Mouse (Mus musculus) layer of hippocampus, adult 9-11 months (tissue): ENCODE results near the gene Mpig6b.

Source experiments
- DNase-seq: peaks from one replicate; pipeline ENCODE4 v3.0.0; 2022

Gene Mpig6b

DNA sequence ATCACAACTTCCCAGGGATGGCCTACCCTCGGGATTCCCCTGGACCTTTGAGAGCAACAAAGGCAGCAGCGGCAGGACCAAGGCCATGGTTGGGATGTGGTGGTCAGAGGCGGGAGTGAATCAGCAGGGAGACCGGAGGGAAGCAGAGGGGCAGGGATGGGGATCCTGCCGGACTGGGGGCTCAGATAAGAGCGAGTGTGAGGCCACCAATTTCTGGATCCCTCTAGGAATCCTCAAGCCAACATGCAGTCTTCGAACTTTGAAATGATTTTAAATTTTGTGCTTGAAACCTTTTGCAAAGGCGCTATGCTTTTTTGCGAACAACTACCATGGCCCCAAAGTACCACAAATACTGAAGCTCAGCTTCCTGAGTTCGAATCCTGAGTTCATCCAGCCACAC, at the start of gene Mpig6b:
Gene Mpig6b (minus strand): TSS at position 101 of the 400 bp plus-strand sequence.
- DNase-seq: no peak

DNA sequence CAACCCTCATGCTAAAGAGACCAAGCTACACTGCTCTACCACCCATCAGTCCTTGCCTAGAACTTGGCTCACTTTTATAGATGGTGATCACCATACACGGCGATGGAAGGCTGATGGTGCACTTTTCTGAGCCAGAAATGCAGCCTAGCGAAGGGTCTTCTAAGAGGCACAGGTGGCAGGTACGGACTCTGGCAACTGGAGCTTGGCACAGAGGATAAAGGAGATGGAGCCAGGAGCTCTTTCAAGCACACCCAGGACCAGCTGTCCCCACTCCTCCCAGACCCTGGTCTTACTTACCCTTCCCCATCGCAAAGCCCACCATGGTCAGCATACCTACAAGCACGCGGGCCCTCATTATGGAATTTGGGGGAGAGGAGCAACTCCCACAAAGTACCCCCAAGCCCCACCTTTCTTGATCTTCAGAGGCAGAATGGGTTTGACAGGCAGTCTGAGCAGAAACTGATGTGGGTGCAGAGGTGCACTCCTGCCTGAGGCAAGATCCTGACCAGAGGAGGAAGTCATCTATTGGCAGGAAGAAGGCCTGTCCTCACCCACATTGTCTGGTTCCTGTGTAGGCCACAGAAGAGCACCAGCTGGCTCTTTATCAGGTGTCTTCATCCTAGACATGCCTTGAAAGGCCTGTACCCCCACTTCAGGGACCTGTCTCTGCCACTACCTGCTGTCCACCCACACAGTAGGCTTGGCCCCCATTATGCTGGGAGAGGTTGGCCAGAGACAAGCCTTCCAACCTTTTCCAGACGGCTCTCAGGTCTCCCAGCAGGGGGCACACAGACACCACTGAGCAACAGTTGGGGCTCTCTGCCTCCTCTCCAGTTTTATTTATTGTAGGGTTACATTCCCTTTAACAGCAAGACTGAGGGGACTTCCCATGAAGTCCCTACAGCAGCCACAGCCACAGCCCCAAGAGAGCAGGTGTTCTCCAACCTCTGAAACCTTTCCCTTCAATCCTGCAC, 49.3 kb upstream of the Mpig6b start, which contains the start of gene Ly6g5b:
Gene Ly6g5b (minus strand): TSS at position 383 of the 974 bp plus-strand sequence.
- no peak for DNase-seq

DNA sequence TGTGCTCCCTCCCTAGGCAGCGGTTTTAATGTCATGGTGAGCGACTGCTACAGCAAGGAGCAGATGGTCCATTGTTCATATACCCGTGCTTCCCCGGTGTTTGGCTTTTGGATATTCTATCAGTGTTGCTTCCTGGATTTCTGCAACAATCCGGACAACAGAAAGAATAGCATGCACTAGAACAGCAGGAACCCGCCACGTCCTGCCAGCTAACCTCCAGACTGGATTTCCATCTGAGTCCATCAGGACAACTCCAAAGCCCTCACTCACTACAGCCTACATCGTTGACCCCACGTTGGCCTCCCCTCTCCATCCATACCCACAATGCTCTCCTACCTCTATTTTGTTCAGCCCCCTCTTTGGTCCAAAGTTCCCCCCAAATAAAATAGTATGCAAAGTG, 45.8 kb upstream of the Mpig6b start:
- no peak for DNase-seq

DNA sequence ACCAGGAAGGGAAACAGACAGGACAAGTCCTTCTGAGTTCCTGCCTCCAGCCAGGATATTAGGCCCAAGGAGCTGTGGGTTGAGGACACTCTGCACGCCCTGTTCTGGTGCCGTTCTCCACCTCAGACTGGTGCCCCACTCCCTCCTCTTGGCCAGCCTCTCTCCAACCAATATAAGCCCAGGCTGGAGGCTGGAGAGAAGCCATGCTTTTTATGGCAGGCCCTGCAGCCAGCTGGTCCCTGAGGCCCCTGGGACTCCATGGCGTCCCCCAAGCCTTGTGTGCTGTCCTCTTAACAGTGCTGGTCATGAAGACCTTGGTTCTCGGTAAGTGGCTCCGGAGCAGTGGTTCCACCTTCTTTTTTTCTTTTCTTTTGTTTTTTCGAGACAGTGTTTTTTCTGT, 42.1 kb upstream of the Mpig6b start, which contains the start of gene Ly6g5c:
Gene Ly6g5c (plus strand): TSS at position 183 of the 400 bp plus-strand sequence.
- DNase-seq: no peak

DNA sequence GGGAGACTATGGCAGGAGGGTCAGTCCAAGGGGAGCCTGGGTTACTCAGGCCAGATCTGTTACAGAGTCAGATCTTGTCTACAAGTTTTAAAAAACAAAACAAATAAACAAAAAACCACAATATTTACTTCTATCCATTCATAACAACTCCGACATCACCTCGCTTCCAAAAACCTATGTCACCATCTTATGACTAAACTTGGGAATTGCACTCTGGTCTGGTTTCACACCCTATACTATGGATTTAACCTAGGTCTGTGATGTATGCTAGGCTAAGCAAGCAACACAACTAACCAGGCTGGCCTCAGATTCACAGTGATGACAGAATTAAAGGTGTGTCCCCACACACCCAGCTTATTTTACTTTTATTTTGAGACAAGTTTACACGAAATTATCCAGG, 40.5 kb upstream of the Mpig6b start:
- DNase-seq: no peak

DNA sequence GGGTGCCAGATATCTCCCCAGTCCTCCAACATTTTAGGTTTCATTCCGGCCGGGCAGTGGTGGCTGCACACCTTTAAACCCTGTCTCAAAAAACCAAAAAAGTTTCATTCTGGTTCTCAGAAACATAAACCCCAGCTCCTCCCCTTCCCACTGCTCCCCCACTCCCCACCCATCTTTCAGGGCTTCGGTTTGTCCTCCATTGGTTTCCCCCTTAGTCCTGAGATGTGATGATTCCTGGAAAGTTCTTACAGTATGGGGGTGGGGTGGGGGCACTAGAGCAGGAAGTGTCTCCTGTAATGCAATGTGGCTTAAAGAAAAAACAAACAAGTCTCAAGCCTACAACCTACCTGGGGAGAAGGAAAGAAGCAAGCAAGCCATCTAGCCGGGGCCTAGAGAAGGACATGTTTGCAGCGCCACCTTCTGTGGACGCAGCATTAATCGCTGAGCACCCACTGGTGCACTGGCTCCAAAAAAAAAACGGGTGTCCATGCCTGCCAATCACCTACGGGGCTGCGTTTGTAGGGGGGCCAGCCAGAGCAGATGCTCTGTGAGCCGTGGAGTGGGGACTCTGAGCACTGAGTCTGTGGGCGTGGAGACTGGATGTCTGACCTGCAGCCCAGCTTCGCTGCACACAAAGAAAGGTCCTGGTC, 39.9 kb upstream of the Mpig6b start:
- no peak for DNase-seq

DNA sequence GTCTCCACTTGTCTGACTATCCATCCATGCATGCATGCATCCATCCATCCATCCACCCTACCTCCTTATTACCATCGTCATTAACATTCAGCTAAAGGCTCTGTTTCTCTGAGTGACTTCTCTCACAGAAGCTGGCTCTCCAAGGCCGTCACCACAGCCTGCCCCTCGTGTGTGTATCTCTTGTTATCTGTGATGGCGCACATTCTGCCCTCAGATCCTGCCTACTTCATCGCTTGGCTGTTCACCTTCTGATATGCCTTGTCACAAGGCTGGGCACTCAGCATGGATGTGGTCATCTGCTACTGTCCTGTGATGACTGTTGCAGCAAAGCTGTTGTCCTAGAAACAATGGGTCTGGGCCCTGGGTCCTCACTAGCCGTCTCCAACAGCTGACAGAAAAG, 38.8 kb upstream of the Mpig6b start:
- DNase-seq: no peak

DNA sequence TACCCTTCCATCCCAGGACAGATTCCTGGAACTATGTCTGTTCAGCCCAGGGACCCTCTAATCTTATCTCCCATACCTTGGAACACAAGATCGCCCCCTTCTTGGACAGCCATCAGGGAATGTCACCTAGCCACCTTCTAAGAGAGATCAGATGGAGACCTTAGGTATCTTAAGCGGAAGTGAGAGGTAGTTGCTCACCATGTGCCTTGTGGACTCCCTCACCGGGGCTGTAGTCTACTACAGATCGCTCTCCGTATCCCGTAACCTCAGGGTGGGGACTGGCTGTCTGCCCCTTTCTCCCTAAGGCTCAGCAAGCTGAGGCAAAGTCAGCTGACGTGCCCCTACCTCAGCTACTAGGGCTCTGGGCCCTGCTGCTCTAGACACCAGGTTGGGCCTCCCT, 38.1 kb upstream of the Mpig6b start:
- no peak for DNase-seq

DNA sequence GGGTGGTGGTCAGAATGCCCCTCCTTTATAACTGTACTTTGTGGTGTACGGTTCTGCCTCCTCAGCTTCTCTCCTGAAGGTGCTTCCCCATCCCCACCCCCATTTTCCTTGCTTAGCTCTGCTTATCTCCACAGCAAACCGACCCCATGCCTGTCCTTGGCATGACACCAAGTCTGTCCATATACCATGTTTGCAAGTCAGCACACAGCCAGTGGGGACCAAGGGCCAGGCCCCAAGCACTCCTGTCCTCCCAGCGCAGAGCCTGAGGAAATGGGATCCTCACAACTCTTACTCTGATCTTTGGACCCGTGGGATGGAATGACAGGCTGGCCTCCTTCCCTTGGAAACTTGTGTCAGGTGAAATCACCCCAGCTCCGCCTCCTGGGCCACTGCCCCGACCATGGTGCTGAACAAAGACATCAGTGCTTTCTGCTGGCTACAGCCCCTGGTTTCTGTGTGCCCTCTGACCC, 37.3 kb upstream of the Mpig6b start:
- no peak for DNase-seq

DNA sequence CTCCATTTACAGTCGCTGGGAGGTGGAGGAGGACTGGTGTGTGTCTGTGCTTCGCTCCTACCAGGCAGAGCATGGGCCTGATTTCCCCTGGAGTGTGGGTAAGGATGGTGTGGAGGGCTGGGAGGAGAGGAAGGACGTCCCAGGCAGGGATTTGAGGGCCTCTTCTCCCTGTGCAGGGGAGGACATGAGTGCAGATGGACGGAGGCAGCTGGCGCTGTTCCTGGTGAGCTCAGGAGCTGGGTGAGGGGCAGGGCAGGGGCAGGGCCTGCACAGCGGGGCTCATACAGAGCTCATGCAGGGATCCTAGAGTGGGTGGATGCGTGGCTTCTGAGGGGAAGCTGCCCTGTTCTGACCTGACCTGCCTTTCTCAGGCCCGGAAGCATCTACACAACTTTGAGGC, 36.3 kb upstream of the Mpig6b start:
- DNase-seq: no peak

DNA sequence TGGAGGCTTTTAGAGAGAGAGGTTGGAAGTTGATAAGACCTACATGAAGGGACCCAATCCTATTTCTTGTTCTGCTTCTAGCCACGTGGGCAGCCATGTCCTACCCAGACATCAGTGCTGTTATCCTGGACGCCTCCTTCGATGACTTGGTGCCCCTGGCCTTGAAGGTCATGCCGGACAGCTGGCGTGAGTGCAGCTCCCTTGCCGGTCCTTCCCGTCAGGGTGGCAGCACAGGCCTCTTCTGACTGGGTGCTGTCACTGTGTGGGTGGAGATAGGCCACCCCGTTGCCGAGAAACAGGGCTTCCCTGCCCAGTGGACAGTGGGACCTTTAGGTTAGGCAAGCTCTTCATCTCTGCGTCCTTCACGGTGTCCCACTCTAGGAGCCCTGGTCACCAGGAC, 35.2 kb upstream of the Mpig6b start:
- DNase-seq: no peak

DNA sequence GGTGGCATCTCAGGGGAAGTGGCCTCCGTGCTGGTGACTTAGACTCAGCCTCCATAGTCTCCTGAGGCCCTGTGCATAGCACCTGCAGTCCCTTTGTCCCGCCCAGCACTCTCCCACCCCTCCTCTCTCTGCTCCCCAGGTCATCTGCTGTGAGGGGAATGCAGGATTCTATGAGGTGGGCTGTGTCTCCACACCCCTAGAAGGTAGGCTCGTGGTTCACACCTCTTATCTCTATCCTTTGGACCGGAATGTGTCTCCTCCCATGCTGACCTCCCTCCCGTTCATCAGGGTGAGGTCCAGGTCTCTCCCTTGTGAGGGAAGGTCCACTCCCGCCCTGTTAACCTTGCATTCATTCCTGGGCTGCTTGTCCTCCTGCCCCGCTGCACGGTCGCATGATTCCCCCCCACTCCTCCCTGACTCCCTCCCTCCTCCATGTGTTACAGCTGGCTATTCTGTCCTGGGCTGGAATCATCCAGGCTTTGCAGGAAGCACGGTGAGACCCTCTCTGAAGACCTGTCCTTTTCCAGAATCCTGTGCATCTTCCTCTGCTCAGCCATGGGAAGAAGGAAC, 34.3 kb upstream of the Mpig6b start:
- DNase-seq: no peak

DNA sequence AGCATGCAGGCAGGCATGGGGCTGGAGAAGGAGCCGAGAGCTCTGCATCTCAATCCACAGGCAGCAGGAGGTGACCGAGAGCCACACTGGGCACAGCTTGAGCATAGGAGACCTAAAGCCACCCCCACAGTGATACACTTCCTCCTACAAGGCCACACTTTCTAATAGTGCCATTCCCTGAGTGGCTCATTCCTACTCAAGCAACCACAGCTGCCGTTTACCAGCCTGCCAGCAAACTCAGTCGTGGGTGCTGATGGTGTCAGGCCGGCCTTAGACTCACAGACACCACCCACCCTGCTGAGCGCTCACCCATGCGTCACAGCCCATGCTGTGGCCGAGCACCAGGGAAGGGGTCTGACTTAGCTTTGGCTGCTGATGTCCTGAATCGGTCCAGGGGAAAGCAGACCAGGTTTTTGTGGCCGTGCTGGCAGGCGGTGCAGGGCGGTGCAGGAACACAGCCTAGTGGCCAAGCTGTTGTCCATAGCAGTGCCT, 31.2 kb upstream of the Mpig6b start:
- peak; percentile 61 for DNase-seq

DNA sequence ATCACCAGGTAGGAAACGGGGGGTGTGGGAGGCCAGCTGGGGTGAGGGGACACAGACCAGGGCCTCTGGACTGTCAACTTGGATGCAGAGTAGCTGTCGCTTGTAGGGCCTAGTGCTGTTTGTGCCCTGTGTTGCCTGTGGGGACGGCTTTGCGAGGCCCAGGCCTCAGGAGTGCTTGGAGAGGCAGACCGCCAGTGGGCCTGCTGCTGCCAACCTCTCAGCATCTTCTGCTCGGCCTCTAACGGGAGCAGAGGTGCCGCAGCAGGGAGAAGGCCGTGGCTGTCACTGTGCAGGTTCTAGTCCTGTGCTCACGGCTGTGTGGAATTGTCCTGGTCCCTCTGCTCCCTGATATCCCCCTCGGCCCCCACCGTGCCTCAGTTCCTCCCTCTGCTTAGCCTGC, 30.6 kb upstream of the Mpig6b start:
- no peak for DNase-seq

DNA sequence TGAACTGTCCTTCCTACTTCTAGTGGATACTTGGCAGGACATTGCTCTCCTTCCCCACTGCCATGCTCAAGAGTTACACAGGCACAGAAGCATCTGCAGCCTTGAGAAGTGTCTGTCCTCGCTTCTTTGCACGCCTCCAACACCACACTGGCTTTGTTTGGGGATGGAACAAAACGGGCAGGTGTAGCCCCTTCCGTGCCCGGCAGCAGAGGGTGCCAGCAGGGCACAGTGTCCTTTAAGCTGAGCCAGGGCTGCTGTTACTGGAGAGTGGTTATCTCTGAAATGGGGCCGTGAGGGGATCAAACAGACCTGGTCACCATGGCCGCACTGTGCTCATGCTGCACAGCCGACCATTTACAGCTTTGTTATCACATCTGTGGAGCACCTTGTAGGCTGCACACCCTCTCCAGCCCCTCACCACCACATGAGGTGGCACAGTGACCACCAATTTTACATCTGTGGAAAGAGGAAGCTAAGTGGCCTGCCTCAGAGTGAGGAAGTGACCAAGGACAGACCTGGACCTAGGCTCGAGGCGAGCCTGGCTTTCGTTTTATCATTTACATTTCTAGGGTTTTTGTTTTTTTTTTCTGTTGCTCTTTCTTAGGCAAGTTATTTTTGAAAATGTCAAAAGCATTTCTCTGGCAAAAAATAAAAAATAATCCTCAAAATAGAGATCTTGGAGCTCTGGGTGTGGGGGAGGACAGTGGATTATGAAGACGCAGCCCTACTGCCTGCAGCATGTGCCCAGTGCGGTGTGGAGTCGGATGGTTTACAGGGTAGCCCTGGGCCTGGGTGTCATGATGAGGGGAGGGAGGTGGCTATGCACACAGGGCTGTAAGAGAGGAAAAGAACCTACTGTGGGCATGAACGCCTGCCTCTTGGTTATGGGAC, 28.7 kb upstream of the Mpig6b start:
- no peak for DNase-seq

DNA sequence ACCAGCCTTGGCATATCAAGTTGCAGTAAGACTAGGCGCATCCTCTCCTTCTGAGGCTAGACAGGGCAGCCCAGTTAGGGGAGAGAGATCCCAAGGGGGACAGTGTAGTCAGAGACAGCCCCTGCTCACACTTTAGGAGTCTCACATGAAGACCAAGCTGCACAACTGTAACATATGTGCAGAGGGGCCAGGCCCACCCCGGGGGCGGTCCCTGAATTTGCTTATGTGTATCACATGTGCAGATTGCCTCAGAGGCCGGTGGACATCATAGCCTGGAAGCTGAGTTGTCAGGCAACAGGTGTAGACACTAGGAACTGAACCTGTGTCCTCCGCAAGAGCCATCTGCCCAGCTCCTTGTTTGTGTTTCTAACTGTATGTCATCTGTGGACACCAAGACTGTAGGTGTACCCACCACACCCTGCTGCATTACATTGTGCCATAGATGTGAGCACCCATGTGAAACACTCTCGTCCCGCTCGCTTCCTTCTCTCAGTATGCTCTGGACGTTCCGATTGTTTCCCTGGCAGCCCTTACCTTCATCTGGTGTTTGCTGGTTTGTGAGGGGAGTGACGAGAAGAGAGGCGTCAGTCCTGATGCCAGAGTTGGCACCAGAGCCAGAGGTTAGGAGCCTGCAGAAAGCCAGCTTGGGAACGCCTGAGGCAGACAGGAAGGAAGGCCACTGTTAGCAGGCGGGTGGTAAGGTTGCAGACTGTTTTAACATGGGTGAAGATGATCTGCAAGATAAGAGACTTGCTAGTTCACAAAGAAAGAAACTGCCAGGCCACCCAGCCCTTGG, 26.6 kb upstream of the Mpig6b start:
- DNase-seq: no peak

DNA sequence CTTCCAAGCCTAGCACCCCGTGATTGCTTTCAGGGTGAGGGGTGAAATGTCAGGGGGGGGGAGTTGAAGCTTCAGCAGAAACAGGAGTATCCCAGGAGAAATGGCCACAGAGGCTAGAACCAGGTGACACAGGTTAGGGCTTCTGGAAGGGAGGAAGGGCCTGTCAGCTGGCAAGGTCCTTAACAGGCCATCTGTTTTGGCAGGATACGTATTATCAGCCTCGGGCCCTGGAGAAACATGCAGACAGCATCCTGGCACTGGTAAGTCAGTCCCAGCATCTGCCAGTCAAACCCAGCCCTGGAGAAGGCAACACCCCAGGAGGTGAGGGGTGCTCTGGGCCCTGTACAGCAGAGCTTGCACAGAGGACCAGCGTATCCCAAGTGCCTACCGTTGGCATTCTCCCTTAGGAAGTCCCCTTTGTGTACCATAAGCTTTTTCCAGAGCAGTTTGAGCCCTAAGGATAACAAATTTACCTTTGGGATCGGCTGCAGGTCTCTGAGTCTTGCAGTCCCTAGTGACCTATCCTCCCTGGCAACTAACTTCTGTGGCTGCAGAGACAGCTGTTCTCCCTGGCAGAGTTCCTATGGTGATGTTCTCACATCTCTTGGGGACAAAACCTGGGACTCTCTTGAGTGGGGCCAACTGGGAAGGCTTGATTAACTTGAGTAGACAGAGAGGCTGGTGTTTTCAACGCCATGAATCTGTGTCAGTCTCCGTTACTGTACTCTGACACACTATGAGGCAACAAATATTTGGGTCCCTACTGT, 24.4 kb upstream of the Mpig6b start:
- no peak for DNase-seq

DNA sequence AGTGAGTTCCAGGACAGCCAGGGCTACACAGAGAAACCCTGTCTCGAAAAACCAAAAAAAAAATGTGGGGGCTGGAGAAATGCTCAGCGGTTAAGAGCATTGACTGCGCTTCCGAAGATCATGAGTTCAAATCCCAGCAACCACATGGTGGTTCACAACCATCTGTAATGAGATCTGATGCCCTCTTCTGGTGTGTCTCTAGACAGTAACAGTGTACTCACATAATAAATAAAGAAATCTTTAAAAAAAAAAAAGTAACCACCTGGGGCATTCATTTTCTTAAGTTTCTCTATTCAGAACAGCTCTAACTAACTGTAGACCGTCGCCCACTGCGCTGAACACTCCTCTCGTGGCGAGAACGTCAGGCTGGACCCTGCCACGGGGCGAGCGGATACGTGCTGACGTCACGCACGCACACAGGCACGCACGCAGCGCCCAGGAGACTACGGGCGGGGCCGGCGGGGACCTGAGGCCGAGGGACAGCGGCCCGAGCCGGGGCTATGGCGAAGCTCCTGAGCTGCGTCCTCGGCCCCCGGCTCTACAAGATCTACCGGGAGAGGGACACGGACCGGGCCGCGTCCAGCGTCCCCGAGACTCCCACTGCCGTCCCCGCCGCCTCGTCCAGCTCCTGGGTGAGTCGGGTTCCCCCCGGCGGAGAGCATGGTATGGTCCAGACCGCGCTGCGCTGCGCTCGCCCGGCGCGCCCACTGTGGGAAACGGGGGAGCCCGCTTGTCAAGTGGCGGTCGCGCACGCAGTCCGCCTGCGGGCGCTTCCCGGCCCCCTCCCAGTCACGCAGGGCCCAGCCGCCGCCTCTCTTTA, 23.1 kb upstream of the Mpig6b start, which contains the start of gene Abhd16a:
Gene Abhd16a (plus strand): TSS at position 439 of the 820 bp plus-strand sequence.
- DNase-seq: peak; percentile 95

DNA sequence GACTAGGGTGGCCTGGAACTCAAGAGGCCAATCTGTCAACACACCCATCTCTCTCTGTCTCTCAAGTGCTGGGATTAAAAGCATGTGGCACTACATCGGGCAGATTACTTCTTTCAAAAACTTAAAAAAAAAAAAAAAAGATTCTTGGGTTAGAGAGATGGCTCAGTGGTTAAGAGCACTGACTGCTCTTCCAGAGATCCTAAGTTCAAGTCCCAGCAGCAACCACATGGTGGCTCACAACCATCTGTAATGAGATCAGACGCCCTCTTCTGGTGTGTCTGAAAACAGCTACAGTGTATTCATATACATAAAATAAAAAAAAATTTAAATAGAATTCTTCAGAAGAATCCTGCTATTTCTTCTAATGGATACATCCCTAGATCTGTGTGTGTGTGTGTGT, 22.2 kb upstream of the Mpig6b start:
- DNase-seq: no peak
